Mouse (Mus musculus) liver, adult 2 months (tissue): Measurements from ENCODE around the gene Fam129c.

Source experiments
- CTCF ChIP-seq: fragments of 200-500 bp; IDR thresholded peaks from 2 replicates; pipeline ENCODE4 v1.5.1; 2011; ENCODE audit warnings: low read depth, low read length, control low read depth
- POLR2A ChIP-seq: fragments of 200-500 bp; IDR thresholded peaks from 2 replicates; pipeline ENCODE4 v1.6.1; 2011; ENCODE audit warnings: low read length, control low read depth; ENCODE audit not compliant: insufficient read depth; ENCODE audit errors: extremely low read depth

DNA sequence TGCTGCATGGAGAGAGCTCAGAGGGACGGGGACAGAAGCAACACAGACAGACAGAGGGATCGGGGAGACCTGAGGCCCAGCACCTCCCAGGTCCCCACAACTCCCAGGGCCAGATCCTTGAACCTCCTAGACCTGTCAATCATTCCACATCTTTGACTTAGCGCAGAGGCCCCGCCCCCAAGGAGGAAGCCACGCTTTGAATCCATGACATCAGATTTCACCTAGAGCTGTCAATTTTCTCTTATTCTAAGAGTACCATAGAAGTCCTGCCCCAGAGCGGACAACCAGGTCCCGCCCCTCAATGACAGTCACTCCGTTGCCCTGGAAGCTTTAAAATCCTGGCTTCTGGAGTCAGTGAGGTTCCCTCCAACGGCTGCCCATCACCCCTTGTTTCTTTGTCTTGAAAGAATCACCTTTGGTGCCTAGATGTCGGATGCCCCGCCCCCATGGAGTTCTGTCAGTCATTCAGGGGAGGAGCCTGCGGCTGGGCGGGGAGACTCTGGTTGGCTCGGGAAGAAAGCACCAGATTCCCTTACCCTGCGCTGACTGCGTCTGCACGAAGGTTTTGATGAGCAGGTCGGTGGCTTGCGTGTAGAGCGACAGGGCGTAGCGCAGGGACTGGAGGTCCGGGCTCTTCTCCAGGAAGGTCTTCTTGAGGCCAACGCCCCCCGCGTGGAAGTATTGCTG, 36.7 kb downstream of the Fam129c start:
- TF ChIP-seq CTCF (no peak), POLR2A (no peak)
